Comparison of ENCODE assay signal across 27 mouse cellular contexts in the genomic region with DNA sequence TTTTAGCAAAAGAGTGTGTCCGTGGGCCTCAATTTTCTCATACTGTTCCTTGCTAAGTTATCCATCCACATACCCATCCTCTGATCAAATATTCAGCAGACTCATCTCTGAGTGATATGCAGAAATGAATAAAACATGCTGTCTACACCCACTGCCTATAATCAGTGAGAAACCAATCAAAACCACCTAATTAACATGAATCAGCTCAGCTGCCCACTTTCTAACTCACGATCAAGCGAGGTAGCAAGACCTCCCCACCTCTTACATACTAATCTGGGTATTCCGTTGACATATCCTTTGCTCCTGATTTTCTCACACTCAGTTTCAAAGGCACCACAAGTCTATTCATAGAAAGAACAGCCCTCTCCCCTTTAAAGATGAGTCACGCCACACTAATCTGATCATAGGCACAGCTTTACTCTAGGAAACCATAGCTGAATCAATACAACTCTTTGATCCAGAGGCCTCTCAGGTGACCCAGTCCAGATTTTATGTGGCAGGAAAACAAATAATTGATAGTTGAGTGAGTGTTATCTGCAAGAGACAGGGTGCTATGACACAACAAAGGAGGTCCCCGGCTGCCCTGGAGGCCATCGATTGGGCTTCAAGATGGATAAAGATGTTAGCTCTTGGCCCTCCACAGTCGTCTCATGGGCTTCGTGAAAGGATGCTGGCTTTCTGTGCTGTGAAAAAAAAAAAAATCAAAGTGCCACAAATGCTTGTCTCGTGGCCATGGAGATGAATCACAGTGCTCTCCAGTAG. TPM values are rescaled to one million over a fixed set of nuclear protein-coding genes. Genes with fewer than 3 reads are reported as not detected.
A peak's percentile ranks its signal among the peaks of the same experiment; 100 is the strongest.
DNase-seq lines count a peak whose midpoint lies in the region; ATAC-seq lines count a peak whose summit lies in the region.
"Had no signal": no experiment of that assay in that cellular context is flagged by ENCODE, and none has a peak within 500 bp of the region (broad histone marks: within the 10 kb centered on the region; RNA-seq: fewer than 3 reads in every experiment).

No protein-coding gene starts in this region.

- no peak overlapping the region for H3K27ac ChIP-seq in hindbrain, embryonic 10.5 days
- H3K27ac ChIP-seq in hindbrain, embryonic 16.5 days (ENCODE audit: low read depth, low read length): no peak overlapping the region
- no peak overlapping the region for H3K27ac ChIP-seq in hindbrain, embryonic 11.5 days (ENCODE audit: low read depth, low read length)
- no peak overlapping the region for H3K27ac ChIP-seq in hindbrain, embryonic 14.5 days
- H3K27ac ChIP-seq in midbrain, embryonic 15.5 days: no peak overlapping the region
- H3K27ac ChIP-seq: hindbrain, embryonic 15.5 days; layer of hippocampus, adult 2 months; neural tube, embryonic 12.5 days had no signal

- no peaks in the 10 kb centered on the region for H3K9me3 ChIP-seq in hindbrain, embryonic 10.5 days
- no peaks in the 10 kb centered on the region for H3K9me3 ChIP-seq in hindbrain, embryonic 16.5 days (ENCODE audit: control insufficient read depth, low read length)
- no peaks in the 10 kb centered on the region for H3K9me3 ChIP-seq in hindbrain, embryonic 11.5 days (ENCODE audit: control insufficient read depth, low read length)
- no peaks in the 10 kb centered on the region for H3K9me3 ChIP-seq in hindbrain, embryonic 14.5 days (ENCODE audit: control insufficient read depth, low read length)
- H3K9me3 ChIP-seq in midbrain, embryonic 15.5 days: no peaks in the 10 kb centered on the region
- H3K9me3 ChIP-seq: heart, embryonic 12.5 days; hindbrain, embryonic 15.5 days; megakaryocyte, embryonic 14.5 days; neural tube, embryonic 12.5 days had no signal

- no peak overlapping the region for H3K4me2 ChIP-seq in hindbrain, embryonic 16.5 days (ENCODE audit: low read length)
- H3K4me2 ChIP-seq in hindbrain, embryonic 11.5 days (replicated peaks; ENCODE audit: low read depth, low read length): no peak overlapping the region
- no peak overlapping the region for H3K4me2 ChIP-seq in hindbrain, embryonic 14.5 days (replicated peaks)
- no peak overlapping the region for H3K4me2 ChIP-seq in midbrain, embryonic 15.5 days
- H3K4me2 ChIP-seq: heart, embryonic 12.5 days; hindbrain, embryonic 15.5 days; liver, embryonic 11.5 days; neural tube, embryonic 12.5 days had no signal

- ATAC-seq in hindbrain, embryonic 16.5 days: no peak
- peak; percentile 72 for ATAC-seq in hindbrain, embryonic 11.5 days (ENCODE audit: low FRiP score)
- ATAC-seq in hindbrain, embryonic 14.5 days (ENCODE audit: low FRiP score): peak; percentile 17; the same call in 1 of the 2 replicates
- ATAC-seq in midbrain, embryonic 15.5 days (replicated peaks): peak; percentile 83
- ATAC-seq: intestine, embryonic 16.5 days had no signal

- no peak overlapping the region for H3K9ac ChIP-seq in hindbrain, embryonic 16.5 days (ENCODE audit: low read depth, low read length)
- no peak overlapping the region for H3K9ac ChIP-seq in hindbrain, embryonic 11.5 days (ENCODE audit: low read depth, low read length)
- no peak overlapping the region for H3K9ac ChIP-seq in hindbrain, embryonic 14.5 days
- H3K9ac ChIP-seq in midbrain, embryonic 15.5 days: no peak overlapping the region
- H3K9ac ChIP-seq: heart, embryonic 12.5 days; hindbrain, embryonic 15.5 days; neural tube, embryonic 12.5 days had no signal

- H3K27me3 ChIP-seq in hindbrain, embryonic 10.5 days (ENCODE audit: insufficient read depth, poor library complexity, severe bottlenecking): no peaks in the 10 kb centered on the region
- H3K27me3 ChIP-seq in hindbrain, embryonic 16.5 days (replicated peaks; ENCODE audit: control insufficient read depth, insufficient read depth, low read length): no peaks in the 10 kb centered on the region
- no peaks in the 10 kb centered on the region for H3K27me3 ChIP-seq in hindbrain, embryonic 11.5 days (ENCODE audit: control insufficient read depth, insufficient read depth, low read length)
- no peaks in the 10 kb centered on the region for H3K27me3 ChIP-seq in hindbrain, embryonic 14.5 days (ENCODE audit: control insufficient read depth, insufficient read depth, low read length)
- no peaks in the 10 kb centered on the region; the same call in 1 of the 2 replicates for H3K27me3 ChIP-seq in midbrain, embryonic 15.5 days (replicated peaks)
- H3K27me3 ChIP-seq: heart, embryonic 12.5 days; hindbrain, embryonic 15.5 days; megakaryocyte, embryonic 14.5 days; neural tube, embryonic 12.5 days had no signal

- DNase-seq in hindbrain, embryonic 10.5 days (ENCODE audit: low spot score): peak; percentile 12
- DNase-seq in hindbrain, embryonic 11.5 days (ENCODE audit: low spot score): peak; percentile 19
- no peak for DNase-seq in hindbrain, embryonic 14.5 days (ENCODE audit: low spot score)
- no peak for DNase-seq in spleen, postnatal 10 days (ENCODE audit: low spot score in 2 of 2)
- DNase-seq in cerebellum, postnatal 10 days: no peak
- DNase-seq: adrenal gland, adult 8-10 months; cerebellum, adult 2 months; cerebellum, postnatal 36 days; heart, postnatal 10 days; kidney, postnatal 25 days; lung, adult 18-20 months; lung, postnatal 14 days; right cerebral cortex, postnatal 25 days; spleen, adult 18-20 months; thymus, postnatal 14 days had no signal

- H3K4me1 ChIP-seq in hindbrain, embryonic 10.5 days (replicated peaks): peaks cover 8% of the 10 kb centered on the region
- no peaks in the 10 kb centered on the region for H3K4me1 ChIP-seq in hindbrain, embryonic 16.5 days (ENCODE audit: control insufficient read depth, insufficient read depth, low read depth, low read length)
- no peaks in the 10 kb centered on the region for H3K4me1 ChIP-seq in hindbrain, embryonic 11.5 days (replicated peaks; ENCODE audit: control insufficient read depth, insufficient read depth, low read length)
- H3K4me1 ChIP-seq in hindbrain, embryonic 14.5 days (replicated peaks; ENCODE audit: control insufficient read depth, insufficient read depth, low read length): no peaks in the 10 kb centered on the region
- peaks cover 7% of the 10 kb centered on the region; the same call in 1 of the 2 replicates for H3K4me1 ChIP-seq in midbrain, embryonic 15.5 days
- H3K4me1 ChIP-seq: heart, embryonic 12.5 days; hindbrain, embryonic 15.5 days; megakaryocyte, embryonic 14.5 days; neural tube, embryonic 12.5 days had no signal

- WGBS in hindbrain, embryonic 10.5 days: 59% methylated on average over 10 of the region's 10 CpGs
- 35% methylated on average over 10 of the region's 10 CpGs for WGBS in hindbrain, embryonic 16.5 days
- WGBS in hindbrain, embryonic 11.5 days: 62% methylated on average over 10 of the region's 10 CpGs
- 37% methylated on average over 10 of the region's 10 CpGs for WGBS in hindbrain, embryonic 14.5 days
- 21% methylated on average over 10 of the region's 10 CpGs for WGBS in midbrain, embryonic 15.5 days

- H3K36me3 ChIP-seq in hindbrain, embryonic 10.5 days: no peaks in the 10 kb centered on the region
- no peaks in the 10 kb centered on the region for H3K36me3 ChIP-seq in hindbrain, embryonic 16.5 days (ENCODE audit: control insufficient read depth, insufficient read depth, low read length)
- no peaks in the 10 kb centered on the region for H3K36me3 ChIP-seq in hindbrain, embryonic 11.5 days (ENCODE audit: control insufficient read depth, insufficient read depth, low read length)
- H3K36me3 ChIP-seq in hindbrain, embryonic 14.5 days (replicated peaks; ENCODE audit: control insufficient read depth, insufficient read depth): no peaks in the 10 kb centered on the region
- no peaks in the 10 kb centered on the region for H3K36me3 ChIP-seq in midbrain, embryonic 15.5 days (replicated peaks)
- H3K36me3 ChIP-seq: heart, embryonic 12.5 days; hindbrain, embryonic 15.5 days; neural tube, embryonic 12.5 days had no signal

- H3K4me3 ChIP-seq in hindbrain, embryonic 10.5 days: no peak overlapping the region
- no peak overlapping the region for H3K4me3 ChIP-seq in hindbrain, embryonic 16.5 days (ENCODE audit: low read length)
- no peak overlapping the region for H3K4me3 ChIP-seq in hindbrain, embryonic 11.5 days (ENCODE audit: low read depth, low read length)
- H3K4me3 ChIP-seq in hindbrain, embryonic 14.5 days (replicated peaks; ENCODE audit: low read length): no peak overlapping the region
- no peak overlapping the region for H3K4me3 ChIP-seq in midbrain, embryonic 15.5 days
- H3K4me3 ChIP-seq: heart, embryonic 12.5 days; hindbrain, embryonic 15.5 days; layer of hippocampus, adult 2 months; megakaryocyte, embryonic 14.5 days; neural tube, embryonic 12.5 days had no signal

RNA-seq across cellular contexts. Expression of gene Adamts12, which starts 10.7 kb away (rescaled TPM):
- 2.1 and 2.3 TPM in 2 replicates for polyA plus RNA-seq in hindbrain, embryonic 10.5 days (2016; fragmentation: Nextera tagmentation; extraction: Ambion mirVana)
- 1.6 and 2.3 TPM in 2 replicates for polyA plus RNA-seq in hindbrain, embryonic 16.5 days (2015; fragmentation: Nextera tagmentation; extraction: Ambion mirVana)
- polyA plus RNA-seq in hindbrain, embryonic 11.5 days (2014; fragmentation: Nextera tagmentation; extraction: Ambion mirVana): 2.7 and 2.9 TPM in 2 replicates
- 2.0 and 3.1 TPM in 2 replicates for polyA plus RNA-seq in hindbrain, embryonic 14.5 days (2014; fragmentation: Nextera tagmentation; extraction: Ambion mirVana)
- polyA plus RNA-seq in midbrain, embryonic 15.5 days (2015; fragmentation: Nextera tagmentation; extraction: Ambion mirVana): 1.8 and 2.2 TPM in 2 replicates

RNA-seq across cellular contexts. Expression of gene Rxfp3, which starts 16.1 kb away (rescaled TPM):
- polyA plus RNA-seq in hindbrain, embryonic 10.5 days (2016; fragmentation: Nextera tagmentation; extraction: Ambion mirVana): 0.86 and 0.92 TPM in 2 replicates
- 6.0 and 6.8 TPM in 2 replicates for polyA plus RNA-seq in hindbrain, embryonic 16.5 days (2015; fragmentation: Nextera tagmentation; extraction: Ambion mirVana)
- polyA plus RNA-seq in hindbrain, embryonic 11.5 days (2014; fragmentation: Nextera tagmentation; extraction: Ambion mirVana): 0.71 and 1.6 TPM in 2 replicates
- polyA plus RNA-seq in hindbrain, embryonic 14.5 days (2014; fragmentation: Nextera tagmentation; extraction: Ambion mirVana): 4.0 and 4.3 TPM in 2 replicates
- polyA plus RNA-seq in midbrain, embryonic 15.5 days (2015; fragmentation: Nextera tagmentation; extraction: Ambion mirVana): 2.6 and 3.0 TPM in 2 replicates
- polyA plus RNA-seq: intestine, embryonic 16.5 days had no signal

RNA-seq across cellular contexts. Expression of gene Slc45a2, which starts 53.3 kb away (rescaled TPM):
- 0.19 and 0.21 TPM in 2 replicates for polyA plus RNA-seq in hindbrain, embryonic 10.5 days (2016; fragmentation: Nextera tagmentation; extraction: Ambion mirVana)
- polyA plus RNA-seq in hindbrain, embryonic 16.5 days (2015; fragmentation: Nextera tagmentation; extraction: Ambion mirVana): 0.14 and 0.24 TPM in 2 replicates
- 0.31 and 0.36 TPM in 2 replicates for polyA plus RNA-seq in hindbrain, embryonic 11.5 days (2014; fragmentation: Nextera tagmentation; extraction: Ambion mirVana)
- 0.20 and 0.23 TPM in 2 replicates for polyA plus RNA-seq in hindbrain, embryonic 14.5 days (2014; fragmentation: Nextera tagmentation; extraction: Ambion mirVana)
- polyA plus RNA-seq in midbrain, embryonic 15.5 days (2015; fragmentation: Nextera tagmentation; extraction: Ambion mirVana): 0.06 and 0.18 TPM in 2 replicates
- polyA plus RNA-seq: C2C12; heart, embryonic 12.5 days; intestine, embryonic 16.5 days; kidney, embryonic 14.5 days; limb, embryonic 11.5 days had no signal

Comparison
In these comparisons a context has a peak if more than half of its experiments do, and no peak if none do; other contexts are left out.
1. DNase-seq: peak in hindbrain, embryonic 10.5 days (single experiment) and hindbrain, embryonic 11.5 days (single experiment); none in hindbrain, embryonic 14.5 days (single experiment), spleen, postnatal 10 days (0 of 2) and cerebellum, postnatal 10 days (0 of 2).